Mouse (Mus musculus) CD4-positive helper T cell, adult 2 months (primary cell): ENCODE measurements around the gene Odc1.

Experiments used
- DNase-seq: peaks from one replicate; pipeline ENCODE4 v3.0.0-alpha.2; 2012; ENCODE audit warnings: low read depth, missing footprints, low spot score

Gene Odc1

GRCm38 (mm10) chr12:17551208-17551995, 6.8 kb downstream of the Odc1 start:
- DNase-seq, result no peak

DNA sequence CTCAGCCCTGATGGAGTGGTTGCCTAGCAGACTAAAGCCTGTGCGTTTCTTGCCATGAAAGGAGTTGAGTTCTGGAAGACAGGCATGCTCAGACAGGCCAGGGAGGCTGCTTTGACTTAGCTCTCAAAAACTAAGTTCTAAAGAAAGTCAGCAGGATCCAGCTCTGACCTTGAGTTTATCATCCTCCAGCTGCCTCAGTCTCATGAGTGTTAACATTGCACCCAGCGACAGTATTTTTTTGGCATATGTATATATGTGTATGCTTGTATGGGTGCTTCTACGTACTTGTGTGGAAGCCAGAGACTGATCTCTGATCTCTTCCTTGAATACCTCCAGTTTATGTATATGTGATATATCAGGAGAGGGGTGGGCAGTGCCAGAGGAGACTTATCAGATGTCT, 7.8 kb downstream of the Odc1 start:
- DNase-seq, result no peak

DNA sequence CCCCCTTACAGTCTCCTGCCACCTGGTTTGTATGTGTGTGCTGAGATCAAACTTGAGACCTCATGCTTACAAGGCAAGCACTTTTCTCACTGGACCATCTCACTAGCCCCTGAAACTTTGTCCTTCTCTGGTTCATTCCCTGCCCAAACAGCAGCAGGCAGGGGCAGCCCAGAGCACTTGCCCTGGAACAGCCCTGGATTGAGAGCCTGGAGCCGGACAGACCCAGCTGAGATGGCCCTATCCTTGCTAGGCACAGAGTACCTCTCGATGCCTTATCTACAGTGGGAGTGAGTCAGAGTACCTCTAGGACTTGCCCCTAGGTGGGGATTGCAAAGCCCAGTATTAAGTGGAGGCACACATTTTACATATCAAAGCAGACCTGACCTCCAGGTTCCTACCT, 8.4 kb downstream of the Odc1 start:
- DNase-seq, result no peak

- no peak for DNase-seq
Measured at GRCm38 (mm10) chr12:17553627-17554026, 9.0 kb downstream of the Odc1 start.

DNA sequence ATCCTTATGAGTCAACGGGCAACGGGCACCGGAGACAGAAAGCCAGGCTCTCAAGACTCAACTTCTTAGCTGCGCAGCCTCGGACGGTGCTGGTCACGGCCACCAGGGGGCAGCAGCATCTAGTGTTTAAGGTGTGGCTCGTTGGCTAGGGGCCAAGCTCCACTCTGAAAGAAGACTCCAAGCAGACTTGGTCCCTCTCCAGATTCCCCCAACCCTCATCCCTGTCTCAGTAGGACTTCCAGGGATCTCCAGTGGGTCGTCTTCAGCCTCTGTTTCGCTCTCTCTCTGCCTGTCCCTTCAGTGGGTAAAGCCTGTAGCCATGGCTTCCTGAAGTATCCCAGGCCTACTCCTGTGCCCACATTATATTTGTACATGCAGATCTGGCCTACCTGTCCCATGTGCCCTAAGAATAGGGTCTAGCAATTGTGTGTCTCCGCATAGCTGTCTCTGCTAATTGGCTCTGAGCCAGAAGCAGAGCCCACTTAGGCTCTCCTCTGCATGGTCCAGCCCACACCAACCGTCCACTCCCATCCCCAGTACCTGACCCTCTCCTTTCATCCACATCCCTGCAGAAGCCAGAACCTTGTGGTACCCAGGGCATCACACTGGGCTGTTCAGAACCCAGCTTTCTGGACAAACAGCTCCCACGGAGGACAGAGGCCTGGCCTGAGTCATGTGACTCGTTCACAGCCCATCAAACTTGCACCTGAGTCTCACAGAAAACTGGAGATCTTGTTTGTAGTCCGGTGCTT, 9.8 kb downstream of the Odc1 start:
- DNase-seq, result peak; percentile 82

GRCm38 (mm10) chr12:17556430-17557343, 12.1 kb downstream of the Odc1 start:
- DNase-seq, result peak; percentile 49

DNA sequence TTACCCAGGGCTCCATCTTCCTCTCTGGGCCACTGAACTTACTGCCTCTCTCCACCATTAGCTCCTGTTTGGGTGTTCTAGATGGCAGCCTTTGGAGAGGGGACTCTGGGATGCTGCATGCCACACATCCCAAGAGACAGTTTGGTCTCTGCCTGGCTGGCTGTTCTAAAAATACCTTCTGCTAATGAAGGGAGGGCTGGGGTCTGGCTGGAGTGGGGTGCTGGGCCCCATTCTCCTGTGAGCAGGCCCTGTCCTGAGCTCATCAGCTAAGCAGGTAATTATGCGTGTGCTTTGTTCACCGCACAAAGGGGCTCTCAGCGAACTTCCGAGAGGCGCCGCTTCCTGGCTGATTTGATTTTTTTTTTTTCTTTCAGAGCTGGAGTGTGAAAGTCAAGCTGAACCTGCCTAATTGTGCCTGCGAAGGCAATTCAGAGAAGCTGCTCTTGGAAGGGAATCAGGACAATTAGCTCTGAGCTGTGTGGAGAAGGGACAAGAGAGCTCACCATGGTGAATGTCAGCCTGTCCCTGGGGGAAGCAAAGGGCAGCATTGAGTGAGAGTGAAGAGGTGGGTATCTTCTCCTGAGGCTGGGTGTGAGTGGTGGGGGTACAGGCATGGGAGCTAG, 12.9 kb downstream of the Odc1 start:
- no peak for DNase-seq

DNA sequence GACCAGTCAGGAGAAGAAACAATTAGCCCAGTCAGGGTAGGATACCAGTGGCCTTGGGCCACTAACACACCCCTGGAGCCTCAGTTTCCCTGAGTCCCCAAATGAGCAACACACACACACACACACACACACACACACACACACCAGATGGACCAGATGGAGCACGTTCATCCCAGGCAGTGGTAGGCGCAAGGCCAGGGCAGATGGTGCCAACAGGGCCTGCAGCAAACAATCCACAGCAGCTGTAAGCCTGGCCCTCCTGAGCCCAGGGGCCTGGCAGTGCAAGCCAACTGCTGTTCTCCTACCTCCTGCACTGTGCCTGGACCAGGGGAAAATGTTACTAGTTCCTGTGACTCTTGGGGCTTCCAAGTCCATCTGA, 13.4 kb downstream of the Odc1 start:
- no peak for DNase-seq

DNA sequence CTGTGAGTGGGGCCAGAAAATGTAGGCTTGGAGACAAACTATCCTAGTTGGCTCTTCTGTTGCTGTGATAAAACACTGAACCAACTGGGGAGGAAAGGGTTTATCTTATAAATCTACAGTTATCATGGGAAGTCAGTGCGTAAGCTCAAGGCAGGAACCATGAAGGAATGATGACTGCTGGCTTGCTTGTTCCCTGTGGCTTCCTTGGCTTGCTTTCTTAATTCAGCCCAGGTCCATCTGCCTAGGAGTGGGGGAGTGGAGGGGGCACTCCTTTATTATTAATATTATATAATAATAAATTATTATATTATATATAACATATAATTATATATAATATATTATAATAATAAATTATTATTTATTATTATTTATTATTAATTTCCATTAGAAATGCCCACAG, 17.8 kb downstream of the Odc1 start:
- no peak for DNase-seq

- no peak for DNase-seq
Measured at GRCm38 (mm10) chr12:17565393-17566045, 20.9 kb downstream of the Odc1 start.

DNA sequence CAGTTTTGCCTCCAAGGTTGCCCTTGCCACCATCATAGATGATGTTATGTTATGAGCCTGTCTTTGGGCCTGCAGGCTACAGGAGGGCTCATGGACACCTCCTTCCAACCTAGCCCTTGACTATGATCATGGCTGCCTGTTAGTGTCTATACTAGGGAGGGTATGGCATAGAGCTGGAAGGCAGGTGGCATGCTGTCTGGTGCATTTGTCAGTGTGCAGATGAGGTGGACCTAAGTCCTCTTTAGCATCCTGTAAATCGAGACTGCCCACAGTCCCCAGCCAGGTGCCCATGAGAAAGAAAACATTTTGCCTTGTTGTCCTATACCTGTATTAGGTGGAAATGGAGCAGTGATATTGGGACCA, 21.4 kb downstream of the Odc1 start:
- DNase-seq, result no peak

GRCm38 (mm10) chr12:17568564-17568963, 24.0 kb downstream of the Odc1 start:
- DNase-seq, result peak; percentile 57

GRCm38 (mm10) chr12:17574591-17574990, 30.0 kb downstream of the Odc1 start:
- no peak for DNase-seq

DNA sequence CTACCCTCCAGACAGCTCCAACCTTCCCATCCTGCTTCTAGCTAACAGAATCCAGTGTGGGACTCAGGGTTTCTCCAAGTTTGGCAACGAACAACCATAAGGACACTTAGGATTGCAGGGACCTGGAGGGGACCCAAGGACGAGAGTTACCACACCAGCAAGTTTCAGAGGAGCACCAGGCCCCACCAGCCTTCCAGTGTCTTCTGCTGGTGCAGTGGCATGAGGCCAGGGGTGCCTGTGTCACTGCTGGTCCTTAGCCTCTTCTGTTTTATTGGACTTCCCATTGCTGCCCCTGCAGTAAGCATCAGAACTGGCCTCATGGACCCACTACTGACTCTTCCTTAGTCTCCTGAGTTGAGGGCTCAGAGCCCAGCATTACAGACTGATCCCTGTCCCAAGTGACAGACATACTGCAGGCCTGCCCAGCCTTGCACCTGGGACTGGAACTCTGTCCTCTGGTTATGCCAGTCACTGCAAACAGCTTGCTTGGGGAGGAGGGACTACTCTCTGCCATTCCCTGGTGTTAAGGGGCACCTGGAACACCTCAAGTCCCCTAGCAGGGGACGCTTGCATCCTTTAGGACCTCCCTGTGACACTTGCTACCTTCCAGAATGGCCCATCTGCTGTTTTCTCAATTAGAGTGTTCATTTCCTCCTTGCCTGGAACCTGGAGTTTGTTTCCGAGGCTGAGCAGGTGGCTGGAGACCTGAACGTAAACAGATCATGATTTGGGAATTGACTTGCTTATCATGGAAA, 30.7 kb downstream of the Odc1 start:
- DNase-seq, result no peak

DNA sequence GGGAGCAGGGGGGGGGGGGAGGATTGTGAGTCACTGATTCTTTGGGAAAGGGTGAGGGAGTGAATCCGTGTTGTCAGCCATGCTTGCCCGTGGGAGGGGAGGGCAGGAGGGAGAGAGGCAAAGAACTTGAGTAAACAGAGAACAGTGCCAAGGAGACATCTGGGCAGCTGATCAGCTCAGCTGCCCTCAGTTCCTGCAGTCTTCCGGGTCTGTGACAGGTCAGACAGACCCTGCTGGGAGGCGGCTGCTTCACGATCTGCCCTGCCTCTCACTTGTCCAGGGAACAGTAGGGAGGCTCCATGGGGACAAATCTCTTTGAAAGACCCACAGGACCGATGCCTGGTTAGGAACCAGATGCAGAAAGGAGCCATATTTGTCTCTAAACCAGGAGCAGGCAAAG, 31.4 kb downstream of the Odc1 start:
- no peak for DNase-seq

DNA sequence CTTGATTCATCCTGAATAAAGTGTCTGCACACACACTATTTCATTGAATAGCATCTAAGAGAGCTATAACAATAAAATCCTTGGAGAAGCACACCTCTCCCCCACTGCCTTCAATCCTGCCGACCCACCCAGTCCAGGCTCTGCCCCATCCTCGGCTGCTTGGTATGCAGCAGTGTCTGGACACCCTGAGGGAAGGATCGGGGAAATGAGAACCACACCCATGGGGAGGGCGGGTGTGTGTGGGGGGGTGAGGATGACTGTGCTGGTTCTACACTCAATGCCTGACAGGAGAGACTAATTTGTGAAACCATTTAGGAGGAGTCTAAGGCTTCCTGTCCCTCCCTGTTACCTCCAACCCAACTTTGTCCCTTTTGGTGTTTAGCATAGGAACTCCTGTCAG, 34.0 kb downstream of the Odc1 start:
- DNase-seq, result no peak

- no peak for DNase-seq
Measured at GRCm38 (mm10) chr12:17581001-17581400, 36.4 kb downstream of the Odc1 start.

DNA sequence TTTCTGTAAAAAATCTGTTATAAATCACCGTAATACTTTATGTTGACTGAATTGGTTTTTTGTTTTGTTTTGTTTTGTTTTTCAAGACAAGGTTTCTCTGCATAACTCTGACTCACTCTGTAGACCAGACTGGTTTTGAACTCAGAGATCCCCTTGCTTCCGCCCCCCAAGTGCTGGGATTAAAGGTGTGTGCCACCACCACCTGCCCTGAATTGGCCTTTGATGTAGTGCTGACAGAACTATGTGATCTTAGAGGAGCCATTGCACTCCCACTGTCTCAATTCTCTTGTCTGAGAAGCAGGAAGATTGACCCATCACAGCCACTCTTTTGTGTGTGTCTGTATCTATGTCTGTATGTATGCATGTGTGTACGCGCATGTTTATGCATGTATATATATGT, 37.8 kb downstream of the Odc1 start:
- DNase-seq, result no peak

GRCm38 (mm10) chr12:17583860-17584259, 39.3 kb downstream of the Odc1 start:
- no peak for DNase-seq

GRCm38 (mm10) chr12:17586011-17586410, 41.4 kb downstream of the Odc1 start:
- DNase-seq, result no peak
